Mouse (Mus musculus): ENCODE measurements around the gene Avpr2.
A peak's percentile ranks its signal among the peaks of the same experiment; 100 is the strongest.

DNA sequence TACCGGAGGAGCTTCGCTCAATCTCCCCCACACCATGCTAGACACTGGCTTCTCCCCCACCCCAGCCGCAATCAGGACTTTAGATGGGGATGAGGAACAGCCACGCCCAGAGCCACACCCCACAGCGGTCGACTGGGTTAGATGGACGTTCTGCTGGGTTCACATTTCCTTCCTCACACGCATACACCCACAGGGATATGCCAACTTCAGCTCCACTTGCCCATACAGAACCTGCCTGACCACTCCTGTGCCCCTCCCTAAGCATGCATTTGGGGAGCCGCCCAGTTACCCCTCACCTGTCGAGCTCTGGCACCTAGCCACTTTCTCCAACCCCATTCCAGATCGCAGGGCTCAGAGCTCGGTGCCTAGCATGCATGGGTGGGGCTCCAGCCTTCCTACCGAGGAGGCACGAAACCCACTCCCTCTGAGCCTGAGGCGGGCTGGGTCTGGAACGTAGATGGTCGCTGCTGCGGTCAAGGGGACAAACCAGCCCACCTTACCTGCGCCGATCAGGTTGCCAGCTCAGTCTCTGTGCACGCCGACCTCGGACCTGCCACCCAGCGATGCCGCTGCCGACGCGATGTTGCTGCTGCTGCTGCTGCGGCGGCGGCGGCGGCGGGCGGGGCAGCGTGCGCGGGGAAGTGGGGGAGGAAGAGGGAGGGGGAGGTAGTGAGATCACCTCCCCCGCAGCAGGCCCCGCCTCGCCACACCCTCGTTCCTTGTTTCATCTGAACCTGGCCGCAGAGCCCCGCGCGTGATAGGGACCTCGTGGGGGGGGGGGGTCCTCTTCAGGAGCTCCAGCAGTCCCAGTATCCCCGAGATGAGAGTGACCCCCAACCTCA, 11.5 kb upstream of the Avpr2 start:
- TF ChIP-seq POLR2A (IDR thresholded peaks at IDR 0.05; ENCODE audit: borderline replicate concordance, extremely low read depth, insufficient read depth, insufficient read length, poor library complexity, severe bottlenecking) (0 out of 2 replicates have a peak, but pooled peaks have one; percentile 24), CTCF (IDR thresholded peaks at IDR 0.05; ENCODE audit: borderline replicate concordance, extremely low read depth, insufficient read depth, insufficient read length) (no peak)

Measured in brain, embryonic 14.5 days (tissue).